Mouse (Mus musculus) kidney, postnatal 0 days (tissue): Measurements from ENCODE around the gene Dmxl2. TPM values are rescaled to one million over a fixed set of nuclear protein-coding genes. Genes with fewer than 3 reads are reported as not detected.

Experiments used
- ATAC-seq: fragments of 200-750 bp; cut with Nextera tagmentation; replicated peaks from 2 replicates; pipeline ENCODE4 v1.8.0; 2017; ENCODE audit warnings: low read depth, moderate number of reproducible peaks, moderate TSS enrichment, moderate library complexity; ENCODE audit not compliant: low FRiP score
- DNase-seq: peaks from one replicate; pipeline ENCODE4 v3.0.0-alpha.2; 2016; ENCODE audit warnings: low spot score
- H3K27ac ChIP-seq: fragments of 300-500 bp; sonication (generic); 2 replicates; pipeline ENCODE4 v1.5.1; 2014; ENCODE audit warnings: mild to moderate bottlenecking
- H3K27me3 ChIP-seq: fragments of 300-500 bp; sonication (generic); 2 replicates; pipeline ENCODE4 v1.6.1; 2014; ENCODE audit warnings: low read length, mixed read lengths; ENCODE audit not compliant: insufficient read depth
- H3K36me3 ChIP-seq: fragments of 300-500 bp; sonication (generic); 2 replicates; pipeline ENCODE4 v1.6.1; 2014; ENCODE audit warnings: low read length, mixed read lengths; ENCODE audit not compliant: insufficient read depth
- H3K4me1 ChIP-seq: fragments of 300-500 bp; sonication (generic); replicated peaks from 2 replicates; pipeline ENCODE4 v1.6.1; 2014; ENCODE audit warnings: antibody characterized with exemption, low read length, mixed read lengths; ENCODE audit not compliant: insufficient read depth
- H3K4me2 ChIP-seq: fragments of 300-500 bp; sonication (generic); 2 replicates; pipeline ENCODE4 v1.6.1; 2014; ENCODE audit warnings: mild to moderate bottlenecking, low read length, moderate library complexity, mixed read lengths
- H3K4me3 ChIP-seq: fragments of 300-500 bp; sonication (generic); replicated peaks from 2 replicates; pipeline ENCODE4 v1.5.1; 2014; ENCODE audit warnings: low read depth, low read length
- H3K9ac ChIP-seq: fragments of 300-500 bp; sonication (generic); 2 replicates; pipeline ENCODE4 v1.6.1; 2014; ENCODE audit warnings: low read depth, low read length
- H3K9me3 ChIP-seq: fragments of 300-500 bp; sonication (generic); replicated peaks from 2 replicates; pipeline ENCODE4 v1.6.1; 2016; ENCODE audit warnings: low read length, inconsistent platforms, mixed read lengths
- CTCF ChIP-seq: IDR thresholded peaks from 2 replicates; pipeline ENCODE4 v1.5.1; 2016; ENCODE audit warnings: antibody characterized with exemption, low read depth, mild to moderate bottlenecking, moderate library complexity
- WGBS: fragments of 180-500 bp; shearing (Covaris S2); extraction: QIAGEN DNeasy Blood & Tissue Kit; methylation state at CpG from one replicate; pipeline ENCODE4 v1.1.7; 2014; 5-methylcytosine and 5-hydroxymethylcytosine counted together
- polyA plus RNA-seq: library from polyadenylated mRNA; unstranded; fragments of >200 nt; fragmentation: Nextera tagmentation; extraction: Ambion mirVana; gene quantifications from 2 replicates; pipeline ENCODE4 v1.2.1, GENCODE M21; 2015

The Dmxl2 gene
- polyA plus RNA-seq, 1 experiment from 2014 or later = 8.5 TPM

DNA sequence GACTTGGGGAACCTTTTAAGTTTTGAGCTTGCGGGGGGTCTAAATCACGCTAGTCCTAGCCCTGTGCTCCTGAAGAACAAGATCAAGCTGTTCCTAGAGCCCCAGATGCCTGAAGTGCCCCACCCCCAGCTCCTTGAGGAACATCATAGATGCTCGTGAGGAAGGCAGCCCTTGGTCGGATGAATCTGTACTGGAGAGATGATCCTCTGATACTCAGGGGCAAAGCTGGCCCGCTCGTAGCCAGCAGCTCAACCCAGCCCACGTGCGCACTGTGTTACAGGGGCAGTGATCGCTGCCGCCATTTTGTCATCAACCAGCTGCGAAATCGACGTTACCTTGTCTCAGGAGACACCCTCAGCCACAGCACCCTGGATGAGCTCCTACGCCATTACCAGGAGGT, 37.3 kb upstream of the Dmxl2 start, which contains the start of gene Sh2d7:
Sh2d7 (plus strand) TSS at position 301 of the 400 bp plus-strand sequence.
- no peaks in the 10 kb centered on the region for H3K27me3 ChIP-seq
- TF ChIP-seq CTCF = no peak
- no peaks in the 10 kb centered on the region for H3K36me3 ChIP-seq
- WGBS = 91% methylated on average over 14 of the region's 14 CpGs
- H3K9me3 ChIP-seq = no peaks in the 10 kb centered on the region
- no peak within 1 kb of the TSS for H3K4me2 ChIP-seq
- H3K27ac ChIP-seq = no peak within 1 kb of the TSS
- ATAC-seq (no peak), DNase-seq (no peak)
- no peak within 1 kb of the TSS for H3K9ac ChIP-seq
- H3K4me1 ChIP-seq = no peaks in the 10 kb centered on the region
- no peak within 1 kb of the TSS for H3K4me3 ChIP-seq

DNA sequence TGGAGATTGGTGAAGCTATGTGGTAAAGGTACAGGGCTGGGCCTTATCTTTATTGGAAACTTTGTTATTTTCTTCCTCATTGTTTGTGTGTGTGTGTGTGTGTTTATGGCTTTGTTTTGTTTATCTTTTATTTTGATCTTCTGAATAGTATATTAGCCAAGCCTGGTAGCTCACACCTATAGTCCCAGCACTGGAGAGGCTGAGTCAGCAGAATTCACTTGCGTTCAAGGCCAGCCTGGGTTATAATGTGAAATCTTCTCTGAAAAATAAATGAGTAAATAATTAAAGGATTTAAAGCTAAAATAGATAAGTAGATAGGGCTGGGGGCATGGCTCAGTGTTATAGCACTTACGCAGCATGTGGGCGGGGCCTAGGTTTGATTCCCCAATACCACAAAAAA, 36.8 kb upstream of the Dmxl2 start:
- Histone ChIP-seq H3K27me3 (no peaks in the 10 kb centered on the region), H3K4me2 (no peak overlapping the region), H3K9me3 (no peaks in the 10 kb centered on the region), H3K9ac (no peak overlapping the region), H3K4me3 (no peak overlapping the region), H3K27ac (no peak overlapping the region), H3K4me1 (no peaks in the 10 kb centered on the region), H3K36me3 (no peaks in the 10 kb centered on the region)
- DNase-seq (no peak), ATAC-seq (no peak)
- TF ChIP-seq CTCF = no peak
- WGBS = 88% methylated on average over 3 of the region's 3 CpGs

DNA sequence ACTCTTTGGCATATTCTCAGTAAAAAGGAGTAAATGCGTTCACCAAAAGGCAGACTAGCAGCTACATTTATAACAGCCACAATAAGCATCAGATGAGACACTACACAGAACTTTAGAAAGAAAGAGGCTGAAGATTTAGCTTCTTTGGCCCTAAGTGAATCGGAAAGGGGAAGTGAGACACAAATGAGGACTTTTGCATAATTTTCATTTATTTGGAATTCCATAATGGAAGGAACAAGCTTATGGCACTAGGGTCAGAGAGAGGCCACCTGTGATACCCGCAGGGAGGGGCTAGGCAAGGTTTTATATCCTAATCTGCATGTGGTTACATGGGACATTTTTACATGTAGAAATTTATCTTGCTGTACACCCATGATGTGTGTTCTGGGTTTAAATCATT, 36.1 kb upstream of the Dmxl2 start:
- TF ChIP-seq CTCF = no peak
- no peak overlapping the region for H3K4me3 ChIP-seq
- no peaks in the 10 kb centered on the region for H3K27me3 ChIP-seq
- DNase-seq = no peak
- no peaks in the 10 kb centered on the region for H3K4me1 ChIP-seq
- no peak for ATAC-seq
- H3K36me3 ChIP-seq = no peaks in the 10 kb centered on the region
- no peaks in the 10 kb centered on the region for H3K9me3 ChIP-seq
- H3K27ac ChIP-seq = no peak overlapping the region
- no peak overlapping the region for H3K9ac ChIP-seq
- WGBS = 77% methylated on average over 3 of the region's 3 CpGs
- H3K4me2 ChIP-seq = no peak overlapping the region

DNA sequence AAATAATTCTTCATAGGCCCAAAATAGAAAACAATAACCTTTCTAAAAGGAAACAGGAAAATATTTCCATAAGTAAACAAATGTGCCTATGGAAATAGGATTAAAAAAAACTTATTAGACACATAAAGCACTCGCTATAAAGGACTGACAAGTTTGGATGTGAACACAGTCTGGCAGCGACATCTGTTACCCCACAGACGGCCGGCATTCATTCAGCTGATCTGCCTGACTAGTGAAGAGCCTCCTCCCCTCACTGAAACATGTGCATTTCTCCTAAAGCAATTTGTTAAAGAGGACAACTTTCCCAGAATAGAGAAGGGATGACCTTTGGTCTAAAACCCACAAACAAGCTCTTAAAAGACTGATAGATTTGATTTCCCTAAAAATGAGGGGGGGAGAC, 35.6 kb upstream of the Dmxl2 start:
- Histone ChIP-seq H3K36me3 (no peaks in the 10 kb centered on the region), H3K9ac (no peak overlapping the region), H3K4me3 (no peak overlapping the region), H3K27me3 (no peaks in the 10 kb centered on the region), H3K4me2 (no peak overlapping the region), H3K4me1 (no peaks in the 10 kb centered on the region), H3K9me3 (no peaks in the 10 kb centered on the region), H3K27ac (no peak overlapping the region)
- WGBS = 44% methylated on average over 4 of the region's 4 CpGs
- DNase-seq (no peak), ATAC-seq (no peak)
- TF ChIP-seq CTCF = no peak

DNA sequence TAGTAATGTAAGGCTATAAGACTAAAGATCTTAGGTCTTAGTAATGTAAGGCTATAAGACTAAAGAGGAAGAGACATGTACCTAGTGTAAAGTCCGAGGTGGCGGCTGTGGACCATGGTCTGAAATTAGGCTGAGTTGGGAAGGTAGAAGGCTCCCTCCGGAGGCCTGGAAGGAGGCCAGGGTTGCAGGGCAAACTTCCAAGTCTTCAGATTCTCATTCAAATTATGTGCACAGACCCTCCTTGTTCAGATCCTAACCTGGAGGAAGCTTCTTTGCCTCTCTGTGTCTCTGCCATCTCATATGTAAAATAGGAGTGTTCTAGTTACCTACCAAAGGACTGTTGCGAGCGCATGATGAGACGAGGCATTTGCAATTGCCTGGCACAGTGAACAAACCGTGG, 34.8 kb upstream of the Dmxl2 start:
- no peaks in the 10 kb centered on the region for H3K27me3 ChIP-seq
- H3K9ac ChIP-seq = no peak overlapping the region
- no peaks in the 10 kb centered on the region for H3K36me3 ChIP-seq
- no peak for ATAC-seq
- no peak overlapping the region for H3K4me3 ChIP-seq
- no peak for TF ChIP-seq CTCF
- WGBS = 74% methylated on average over 7 of the region's 7 CpGs
- no peaks in the 10 kb centered on the region for H3K4me1 ChIP-seq
- no peak for DNase-seq
- no peak overlapping the region for H3K4me2 ChIP-seq
- no peaks in the 10 kb centered on the region for H3K9me3 ChIP-seq
- no peak overlapping the region for H3K27ac ChIP-seq

DNA sequence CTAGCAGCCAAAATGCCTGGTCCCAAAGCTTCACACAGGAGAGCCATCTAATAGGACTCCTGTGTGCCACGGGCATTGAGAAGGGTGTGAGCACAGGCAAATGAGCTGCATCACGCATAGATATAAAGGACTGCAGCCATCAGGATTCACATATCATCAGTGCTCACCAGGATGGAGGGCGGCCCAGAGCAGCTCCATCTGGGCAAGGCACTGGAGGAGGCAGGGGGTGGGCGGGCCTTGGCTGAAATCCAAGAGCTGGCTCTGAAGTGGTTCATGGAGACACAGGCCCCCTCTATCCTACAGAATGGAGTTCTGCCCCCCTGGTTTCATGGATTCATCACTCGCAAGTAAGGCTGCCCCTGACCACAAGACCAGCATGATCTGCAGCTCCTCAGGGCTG, 32.5 kb upstream of the Dmxl2 start:
- Histone ChIP-seq H3K4me2 (no peak overlapping the region), H3K4me3 (no peak overlapping the region), H3K4me1 (no peaks in the 10 kb centered on the region), H3K9ac (no peak overlapping the region), H3K36me3 (no peaks in the 10 kb centered on the region), H3K9me3 (no peaks in the 10 kb centered on the region), H3K27ac (no peak overlapping the region), H3K27me3 (no peaks in the 10 kb centered on the region)
- no peak for ATAC-seq
- no peak for TF ChIP-seq CTCF
- 66% methylated on average over 5 of the region's 5 CpGs for WGBS
- no peak for DNase-seq

DNA sequence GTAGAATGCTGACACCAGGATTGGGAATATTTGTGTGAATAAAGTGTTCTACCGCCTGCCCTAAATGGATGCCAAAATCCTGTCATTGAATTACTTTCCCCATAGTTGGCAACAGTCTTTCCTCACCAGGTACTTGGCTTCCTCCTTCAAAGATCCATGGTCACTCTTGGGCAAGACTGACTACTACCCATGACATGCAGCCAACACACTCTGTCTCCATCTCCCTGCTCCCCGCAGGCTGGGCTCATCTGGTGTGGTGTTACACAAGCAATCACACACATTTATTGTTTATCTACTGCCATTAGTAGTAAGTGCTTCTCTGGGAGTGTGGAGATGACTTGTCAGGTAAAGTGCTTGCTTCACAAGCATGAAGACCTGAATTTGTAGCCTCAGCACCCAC, 31.5 kb upstream of the Dmxl2 start:
- H3K4me2 ChIP-seq = no peak overlapping the region
- H3K27me3 ChIP-seq = no peaks in the 10 kb centered on the region
- no peak overlapping the region for H3K27ac ChIP-seq
- ATAC-seq = no peak
- H3K4me1 ChIP-seq = no peaks in the 10 kb centered on the region
- H3K9me3 ChIP-seq = no peaks in the 10 kb centered on the region
- no peaks in the 10 kb centered on the region for H3K36me3 ChIP-seq
- 89% methylated on average over 2 of the region's 2 CpGs for WGBS
- H3K9ac ChIP-seq = no peak overlapping the region
- no peak for TF ChIP-seq CTCF
- no peak for DNase-seq
- no peak overlapping the region for H3K4me3 ChIP-seq
